Mouse (Mus musculus) heart, embryonic 13.5 days (tissue): ENCODE data around the gene Farp1. TPM values are rescaled to one million over a fixed set of nuclear protein-coding genes. Genes with fewer than 3 reads are reported as not detected.

ENCODE experiments used
- ATAC-seq: fragments of 200-750 bp; cut with Nextera tagmentation; 2 replicates; pipeline ENCODE4 v1.8.0; 2017; ENCODE audit warnings: moderate TSS enrichment; ENCODE audit not compliant: insufficient number of reproducible peaks, low FRiP score, low TSS enrichment; ENCODE audit errors: extremely low read depth
- H3K27ac ChIP-seq: fragments of 300-500 bp; sonication (generic); replicated peaks from 2 replicates; pipeline ENCODE4 v1.5.1; 2015; ENCODE audit warnings: moderate library complexity, mild to moderate bottlenecking, inconsistent platforms
- H3K27me3 ChIP-seq: fragments of 300-500 bp; sonication (generic); replicated peaks from 2 replicates; pipeline ENCODE4 v1.6.1; 2015; ENCODE audit warnings: mild to moderate bottlenecking, inconsistent platforms
- H3K36me3 ChIP-seq: fragments of 300-500 bp; sonication (generic); 2 replicates; pipeline ENCODE4 v1.6.1; 2015; ENCODE audit warnings: mild to moderate bottlenecking, inconsistent platforms
- H3K4me1 ChIP-seq: fragments of 300-500 bp; sonication (generic); 2 replicates; pipeline ENCODE4 v1.6.1; 2015; ENCODE audit warnings: inconsistent platforms
- H3K4me2 ChIP-seq: fragments of 300-500 bp; sonication (generic); 2 replicates; pipeline ENCODE4 v1.6.1; 2015; ENCODE audit warnings: inconsistent platforms, mild to moderate bottlenecking, moderate library complexity
- H3K4me3 ChIP-seq: fragments of 300-500 bp; sonication (generic); 2 replicates; pipeline ENCODE4 v1.5.1; 2015; ENCODE audit warnings: moderate library complexity, mild to moderate bottlenecking, inconsistent platforms
- H3K9ac ChIP-seq: fragments of 300-500 bp; sonication (generic); 2 replicates; pipeline ENCODE4 v1.6.1; 2015; ENCODE audit warnings: inconsistent platforms, mild to moderate bottlenecking, moderate library complexity
- H3K9me3 ChIP-seq: fragments of 300-500 bp; sonication (generic); 2 replicates; pipeline ENCODE4 v1.6.1; 2016; ENCODE audit warnings: inconsistent platforms
- WGBS: fragments of 180-500 bp; shearing (Covaris S2); methylation state at CpG from one replicate; pipeline ENCODE4 v1.1.7; 2015; ENCODE audit warnings: mixed read lengths; 5-methylcytosine and 5-hydroxymethylcytosine counted together
- polyA plus RNA-seq: library from polyadenylated mRNA; unstranded; fragments of >200 nt; fragmentation: Nextera tagmentation; extraction: Ambion mirVana; gene quantifications from 2 replicates; pipeline ENCODE4 v1.2.1, GENCODE M21; 2015

The Farp1 gene
- polyA plus RNA-seq, 1 experiment from 2014 or later = 17.6 TPM

GRCm38 (mm10) chr14:121058481-121058880, 23.5 kb downstream of the Farp1 start:
- Histone ChIP-seq H3K4me1 (peaks cover 82% of the 10 kb centered on the region), H3K36me3 (peaks cover 4% of the 10 kb centered on the region; the same call in 1 of the 2 replicates), H3K27ac (no peak overlapping the region), H3K4me3 (no peak overlapping the region), H3K9ac (no peak overlapping the region), H3K9me3 (no peaks in the 10 kb centered on the region), H3K4me2 (no peak overlapping the region), H3K27me3 (no peaks in the 10 kb centered on the region)
- ATAC-seq = no peak
- WGBS = 85% methylated on average over 1 of the region's 1 CpGs

GRCm38 (mm10) chr14:121059266-121059665, 24.3 kb downstream of the Farp1 start:
- H3K4me2 ChIP-seq = peak overlapping the region; percentile 16
- WGBS = 42% methylated on average over 10 of the region's 10 CpGs

GRCm38 (mm10) chr14:121060484-121060883, 25.5 kb downstream of the Farp1 start:
- Histone ChIP-seq H3K36me3 (peaks cover 5% of the 10 kb centered on the region), H3K4me2 (no peak overlapping the region), H3K9me3 (no peaks in the 10 kb centered on the region), H3K9ac (no peak overlapping the region), H3K4me1 (peaks cover 68% of the 10 kb centered on the region), H3K4me3 (no peak overlapping the region), H3K27me3 (no peaks in the 10 kb centered on the region), H3K27ac (no peak overlapping the region)
- no peak for ATAC-seq
- WGBS = 61% methylated on average over 11 of the region's 11 CpGs

More at GRCm38 (mm10) chr14:121059266-121059665, 24.3 kb downstream of the Farp1 start:
- Histone ChIP-seq H3K27me3 (no peaks in the 10 kb centered on the region), H3K36me3 (peaks cover 4% of the 10 kb centered on the region; the same call in 1 of the 2 replicates), H3K4me3 (no peak overlapping the region), H3K27ac (peak overlapping the region; percentile 48), H3K9ac (peak overlapping the region; percentile 45; the same call in 1 of the 2 replicates), H3K9me3 (no peaks in the 10 kb centered on the region), H3K4me1 (peaks cover 80% of the 10 kb centered on the region)
- no peak for ATAC-seq

- Histone ChIP-seq H3K27me3 (no peaks in the 10 kb centered on the region), H3K27ac (peak overlapping the region; percentile 84), H3K9me3 (no peaks in the 10 kb centered on the region), H3K36me3 (peaks cover 12% of the 10 kb centered on the region), H3K9ac (peak overlapping the region; percentile 61), H3K4me2 (peak overlapping the region; percentile 44), H3K4me3 (no peak overlapping the region), H3K4me1 (peaks cover 59% of the 10 kb centered on the region)
- ATAC-seq = no peak
- WGBS = 49% methylated on average over 4 of the region's 4 CpGs
Observed at GRCm38 (mm10) chr14:121061686-121062085, 26.7 kb downstream of the Farp1 start.

- H3K9ac ChIP-seq = peak overlapping the region; percentile 61
- WGBS = 24% methylated on average over 14 of the region's 14 CpGs
- H3K4me3 ChIP-seq = no peak overlapping the region
Observed at GRCm38 (mm10) chr14:121062238-121063082, 27.5 kb downstream of the Farp1 start.

GRCm38 (mm10) chr14:121064726-121065125, 29.7 kb downstream of the Farp1 start:
- Histone ChIP-seq H3K4me3 (no peak overlapping the region), H3K27ac (no peak overlapping the region), H3K36me3 (peaks cover 12% of the 10 kb centered on the region), H3K9me3 (no peaks in the 10 kb centered on the region), H3K9ac (no peak overlapping the region), H3K4me2 (no peak overlapping the region), H3K27me3 (no peaks in the 10 kb centered on the region), H3K4me1 (peaks cover 42% of the 10 kb centered on the region)
- 74% methylated on average over 1 of the region's 1 CpGs for WGBS
- ATAC-seq = no peak

More at GRCm38 (mm10) chr14:121062238-121063082, 27.5 kb downstream of the Farp1 start:
- Histone ChIP-seq H3K27me3 (no peaks in the 10 kb centered on the region), H3K27ac (peak overlapping the region; percentile 84), H3K9me3 (no peaks in the 10 kb centered on the region), H3K4me2 (peak overlapping the region; percentile 44), H3K4me1 (peaks cover 59% of the 10 kb centered on the region), H3K36me3 (peaks cover 12% of the 10 kb centered on the region)
- peak; percentile 44; the same call in 1 of the 2 replicates for ATAC-seq

- Histone ChIP-seq H3K4me3 (no peak overlapping the region), H3K27ac (no peak overlapping the region), H3K36me3 (peaks cover 26% of the 10 kb centered on the region), H3K27me3 (no peaks in the 10 kb centered on the region), H3K9me3 (no peaks in the 10 kb centered on the region), H3K9ac (no peak overlapping the region), H3K4me2 (no peak overlapping the region), H3K4me1 (peaks cover 9% of the 10 kb centered on the region; the same call in 1 of the 2 replicates)
- no peak for ATAC-seq
- WGBS = 90% methylated on average over 5 of the region's 5 CpGs
Observed at GRCm38 (mm10) chr14:121073093-121073866, 38.3 kb downstream of the Farp1 start.

- no peak for ATAC-seq
- Histone ChIP-seq H3K9me3 (0 out of 2 replicates have a peak, but pooled peaks cover 3% of the 10 kb centered on the region), H3K4me1 (peaks cover 9% of the 10 kb centered on the region; the same call in 1 of the 2 replicates), H3K36me3 (peaks cover 34% of the 10 kb centered on the region), H3K9ac (no peak overlapping the region), H3K4me2 (no peak overlapping the region), H3K27me3 (no peaks in the 10 kb centered on the region), H3K27ac (no peak overlapping the region), H3K4me3 (no peak overlapping the region)
- 84% methylated on average over 2 of the region's 2 CpGs for WGBS
Observed at GRCm38 (mm10) chr14:121074197-121074734, 39.3 kb downstream of the Farp1 start.

- Histone ChIP-seq H3K4me2 (no peak overlapping the region), H3K27ac (no peak overlapping the region), H3K4me1 (peaks cover 18% of the 10 kb centered on the region), H3K36me3 (peaks cover 28% of the 10 kb centered on the region), H3K9me3 (0 out of 2 replicates have a peak, but pooled peaks cover 3% of the 10 kb centered on the region), H3K4me3 (no peak overlapping the region), H3K27me3 (no peaks in the 10 kb centered on the region), H3K9ac (no peak overlapping the region)
- 66% methylated on average over 5 of the region's 5 CpGs for WGBS
- ATAC-seq = no peak
Observed at GRCm38 (mm10) chr14:121080739-121081138, 45.7 kb downstream of the Farp1 start.

GRCm38 (mm10) chr14:121082341-121082740, 47.3 kb downstream of the Farp1 start:
- Histone ChIP-seq H3K4me1 (peaks cover 23% of the 10 kb centered on the region), H3K36me3 (peaks cover 36% of the 10 kb centered on the region), H3K9me3 (peaks cover 3% of the 10 kb centered on the region; the same call in 1 of the 2 replicates), H3K27ac (0 out of 2 replicates have a peak overlapping the region, but pooled peaks have one; percentile 24), H3K4me3 (no peak overlapping the region), H3K9ac (no peak overlapping the region), H3K4me2 (no peak overlapping the region), H3K27me3 (no peaks in the 10 kb centered on the region)
- no peak for ATAC-seq
- 59% methylated on average over 7 of the region's 7 CpGs for WGBS

- H3K27ac ChIP-seq = 0 out of 2 replicates have a peak overlapping the region, but pooled peaks have one; percentile 24
- H3K4me2 ChIP-seq = no peak overlapping the region
- no peaks in the 10 kb centered on the region for H3K27me3 ChIP-seq
- ATAC-seq = no peak
- H3K9ac ChIP-seq = no peak overlapping the region
- peaks cover 40% of the 10 kb centered on the region for H3K36me3 ChIP-seq
- no peak overlapping the region for H3K4me3 ChIP-seq
- peaks cover 3% of the 10 kb centered on the region; the same call in 1 of the 2 replicates for H3K9me3 ChIP-seq
- 85% methylated on average over 2 of the region's 2 CpGs for WGBS
- H3K4me1 ChIP-seq = peaks cover 23% of the 10 kb centered on the region
Observed at GRCm38 (mm10) chr14:121082793-121083192, 47.8 kb downstream of the Farp1 start.
